Mouse (Mus musculus) layer of hippocampus, postnatal 36 days (tissue): ENCODE measurements around the gene Axl. TPM values are rescaled to one million over a fixed set of nuclear protein-coding genes. Genes with fewer than 3 reads are reported as not detected.
A peak's percentile ranks its signal among the peaks of the same experiment; 100 is the strongest.
"Not testable (repeated sequence)": the region's sequence is repeated elsewhere in the genome, so short reads cannot be mapped to it uniquely, and the experiment has no call there.

Experiments used
- DNase-seq, 2 experiments: peaks; one replicate each; pipeline ENCODE4 v3.0.0; 2022
- total RNA-seq, 2 experiments: library from RNA; stranded (reverse); gene quantifications; 2 replicates each; pipeline ENCODE4 v1.2.3; 2021

The Axl gene
- total RNA-seq, 2 experiments from 2014 or later = 39.8 to 42.1 TPM

DNA sequence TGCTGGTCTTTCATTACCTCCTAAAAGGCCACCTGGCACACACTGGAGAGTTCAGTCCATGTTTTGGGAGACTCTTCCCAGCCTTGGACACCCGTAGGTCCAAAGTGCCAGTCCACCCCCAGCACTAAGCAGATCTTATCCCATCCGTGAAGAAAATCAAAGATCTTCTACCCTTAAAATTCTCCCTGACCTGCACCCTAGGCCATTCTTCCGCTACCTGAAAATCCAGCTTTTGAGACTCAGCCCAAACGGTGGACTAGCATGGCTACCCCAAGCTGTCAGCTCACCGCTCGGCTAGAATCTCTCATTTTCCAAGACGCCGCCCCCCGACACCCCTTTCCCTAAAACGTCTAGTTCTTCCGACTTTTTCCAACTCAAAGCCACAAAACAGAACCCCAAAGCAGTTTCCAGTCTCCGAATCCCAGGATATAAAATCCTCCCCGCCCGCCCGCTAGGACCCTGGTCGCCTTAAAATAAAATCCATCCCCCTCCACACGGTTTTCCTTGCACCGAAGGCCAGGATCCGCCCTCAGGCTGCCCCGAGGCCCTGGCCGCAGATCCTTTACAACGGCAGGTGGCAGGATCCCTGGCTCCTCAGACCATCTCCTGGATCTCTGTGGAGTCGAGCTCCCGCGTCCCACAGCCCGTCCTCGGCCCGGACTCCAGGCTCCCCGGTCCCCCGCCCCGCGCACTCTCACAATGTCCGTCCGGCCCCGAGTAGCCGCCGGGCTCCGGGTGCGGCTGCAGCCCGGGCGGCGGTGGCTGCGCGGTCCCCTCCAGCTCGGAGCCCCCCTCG, 34.7 kb downstream of the Axl start:
- DNase-seq = peak in 1 of 2 experiments; percentile 15

DNA sequence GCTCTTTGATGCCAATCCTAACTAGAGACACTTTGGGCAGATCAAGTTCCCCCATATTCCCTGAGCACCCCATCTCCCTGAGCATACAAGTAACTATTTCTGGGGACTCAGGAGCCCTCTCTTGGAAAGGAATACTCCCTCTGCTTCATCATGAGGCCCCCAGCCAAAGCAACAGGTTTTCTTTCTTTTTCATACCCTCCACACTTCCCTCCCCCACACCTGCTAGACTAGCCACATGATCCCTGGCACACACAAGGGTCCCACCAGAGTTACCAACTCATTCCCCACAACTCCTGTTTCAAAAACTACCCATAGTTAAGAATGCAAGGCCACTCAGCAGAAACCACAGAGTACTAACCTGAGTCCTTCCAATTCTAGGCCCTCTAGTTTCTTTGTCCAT, 35.4 kb downstream of the Axl start:
- no peak for DNase-seq

DNA sequence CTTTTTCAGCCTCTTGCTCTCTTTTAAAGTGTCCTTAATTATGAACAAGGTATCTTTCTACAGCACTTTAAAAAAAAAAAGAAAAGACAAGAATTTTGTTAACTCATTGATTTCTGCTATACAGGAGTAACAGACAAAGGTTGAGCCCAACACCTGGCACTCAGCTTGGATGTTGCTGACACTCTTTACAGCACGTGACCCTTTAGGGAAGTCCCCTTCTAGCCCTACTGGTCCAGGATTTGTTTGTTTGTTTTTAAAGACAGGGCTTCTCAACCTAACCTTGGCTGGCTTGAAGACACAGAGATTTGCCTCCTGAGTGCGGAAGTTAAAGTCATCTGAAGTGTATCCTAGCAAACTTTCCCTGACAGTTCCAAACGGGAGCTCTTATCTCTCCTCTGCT, 41.7 kb downstream of the Axl start:
- no peak for DNase-seq

DNA sequence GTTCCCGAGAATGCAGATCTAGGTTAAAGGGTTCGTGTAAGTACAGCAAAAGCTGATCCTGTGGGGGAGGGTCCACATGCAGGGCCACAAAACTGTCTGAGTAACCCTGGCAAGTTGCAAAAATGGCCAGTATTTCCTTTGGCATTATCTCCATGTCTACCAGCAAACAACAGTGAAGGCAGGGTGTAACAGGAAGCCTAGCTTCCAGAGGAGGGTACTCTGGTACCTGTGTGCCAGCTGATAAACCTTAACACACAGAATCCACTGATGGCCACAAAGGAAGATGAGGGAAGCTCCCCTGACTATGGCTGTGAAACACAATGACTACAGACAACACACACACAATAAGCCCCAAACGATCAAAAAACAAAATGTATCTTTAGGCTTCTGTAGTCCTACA, 50.2 kb downstream of the Axl start:
- DNase-seq = no peak

DNA sequence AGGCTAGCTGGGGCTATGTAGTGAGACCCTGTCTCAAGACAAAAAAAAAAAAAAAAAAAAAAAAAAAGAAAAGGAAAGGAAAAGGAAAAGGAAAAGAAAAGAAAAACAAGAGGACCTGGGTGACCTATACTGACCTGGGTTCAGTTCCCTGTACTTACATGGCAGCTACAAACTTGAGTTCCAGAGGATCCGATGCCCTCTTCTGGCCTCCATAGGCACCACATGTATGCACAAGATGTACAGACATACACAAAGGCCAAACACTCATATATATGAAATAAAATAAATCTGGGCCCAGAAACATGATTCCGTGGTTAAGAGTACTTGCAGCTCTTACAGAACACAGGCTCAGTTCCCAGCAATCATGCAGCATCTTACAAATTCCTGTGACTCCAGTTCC, 51.6 kb downstream of the Axl start:
- DNase-seq = no peak

DNA sequence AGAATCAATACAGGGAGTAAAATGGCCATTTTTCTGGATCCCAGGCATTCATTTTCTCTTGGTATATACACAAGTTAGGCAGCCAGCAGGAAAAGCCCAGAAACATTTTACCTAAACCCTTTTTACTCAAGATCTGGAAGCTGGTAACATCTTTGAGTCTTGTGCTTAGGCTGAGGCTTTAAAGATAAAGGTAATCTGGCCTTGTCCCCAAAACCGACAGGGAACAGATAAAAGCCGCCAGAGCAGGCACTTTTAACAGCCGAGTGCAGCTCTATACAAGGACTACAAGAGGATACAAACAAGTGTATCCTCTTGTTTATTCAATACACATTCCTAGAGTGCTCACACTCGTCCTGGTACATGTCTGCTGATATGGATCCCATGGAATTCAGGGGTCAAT, 53.5 kb downstream of the Axl start:
- no peak for DNase-seq

DNA sequence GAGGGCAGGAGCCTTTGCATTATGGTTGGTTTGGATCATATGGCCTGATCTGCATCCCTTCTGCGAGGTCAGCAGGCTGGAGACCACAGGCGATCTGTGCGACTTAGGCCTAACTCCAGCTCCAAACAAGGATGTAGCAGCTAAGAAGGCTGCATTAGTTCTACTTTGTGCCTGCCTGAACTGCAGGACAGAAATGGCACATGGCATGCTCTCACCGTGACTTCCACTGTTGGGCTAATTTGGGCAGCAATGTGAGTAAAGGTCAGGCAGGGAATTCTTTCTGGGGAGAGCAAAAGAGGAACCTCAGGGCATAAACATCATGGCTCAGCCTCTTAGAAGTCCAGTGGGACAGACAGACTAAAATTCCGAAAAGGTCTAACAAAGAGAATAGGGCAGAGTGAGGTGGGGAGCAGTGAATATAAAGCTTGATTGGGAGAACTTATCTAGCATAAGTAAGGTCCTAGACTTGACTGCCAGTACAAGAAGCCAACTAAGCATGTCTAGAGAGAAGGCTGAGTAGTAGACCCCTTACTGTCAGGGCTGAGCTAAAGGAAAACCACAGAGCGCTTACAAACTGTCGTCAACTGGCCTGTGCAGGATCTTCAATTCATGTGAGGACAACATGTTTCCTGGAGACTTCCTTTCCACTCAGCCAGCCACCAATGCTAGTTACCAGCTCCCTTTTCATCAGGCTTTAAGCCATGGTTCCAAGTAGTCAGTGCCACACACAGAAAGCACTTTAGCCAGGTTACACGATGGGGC, 57.0 kb downstream of the Axl start:
- no peak for DNase-seq

DNA sequence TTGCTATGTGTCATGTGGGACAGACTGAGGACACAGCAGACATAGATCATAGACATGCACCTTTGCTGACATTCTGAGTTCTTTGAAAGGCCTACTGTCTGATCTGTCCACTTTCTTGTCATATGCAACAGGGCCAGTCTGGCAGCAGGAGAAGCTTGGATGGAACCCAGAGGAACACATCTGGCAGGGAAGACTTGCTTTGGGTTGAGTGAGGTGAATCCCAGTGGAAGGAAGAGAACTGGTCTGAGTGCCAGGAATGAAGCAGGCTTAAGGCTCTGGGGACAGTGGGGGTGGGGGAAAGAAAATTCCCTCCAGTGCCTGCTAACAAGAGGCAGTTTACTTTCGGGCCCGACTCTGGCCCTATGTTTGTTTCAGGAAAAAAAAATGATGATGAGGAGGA, 58.6 kb downstream of the Axl start:
- no peak for DNase-seq

DNA sequence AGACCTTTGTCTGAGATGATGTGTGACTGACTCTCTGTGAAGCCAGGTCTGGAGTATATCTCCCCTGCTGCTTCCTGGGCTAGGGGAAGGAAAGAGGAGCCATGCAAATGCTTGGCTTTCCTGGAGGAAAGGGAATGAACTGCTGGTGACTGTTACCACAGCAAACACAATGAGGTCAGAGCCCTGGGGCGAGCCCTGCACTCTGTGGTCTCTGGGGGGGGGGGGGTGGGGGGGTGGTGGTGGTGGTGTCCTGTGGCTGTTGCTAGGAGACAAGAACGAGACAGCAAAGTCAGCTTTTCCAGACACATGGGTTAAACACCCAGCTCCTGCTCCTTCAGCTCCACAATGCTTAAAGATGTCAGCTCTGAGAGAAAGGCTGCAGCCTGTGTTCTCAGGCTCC, 59.1 kb downstream of the Axl start:
- DNase-seq = no peak

DNA sequence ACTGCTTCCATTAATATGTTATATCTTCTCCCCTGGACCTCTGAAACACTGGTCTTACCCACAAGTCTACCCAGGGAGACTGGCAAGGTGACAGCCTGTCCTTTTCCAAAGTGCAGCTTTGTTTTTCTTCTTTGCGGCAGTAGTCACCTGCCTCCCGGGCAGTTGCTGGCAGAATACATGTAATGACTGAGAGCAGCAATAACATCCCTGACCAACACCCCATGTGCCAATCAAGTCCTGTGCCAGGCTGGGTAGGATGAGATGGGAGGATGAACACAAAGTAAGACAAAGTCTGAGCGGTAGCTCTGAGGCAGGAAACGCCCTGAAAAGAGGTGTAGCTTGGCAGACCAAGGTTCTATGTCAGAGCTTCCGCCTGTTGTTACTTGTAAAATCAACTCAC, 60.7 kb downstream of the Axl start:
- DNase-seq = no peak

DNA sequence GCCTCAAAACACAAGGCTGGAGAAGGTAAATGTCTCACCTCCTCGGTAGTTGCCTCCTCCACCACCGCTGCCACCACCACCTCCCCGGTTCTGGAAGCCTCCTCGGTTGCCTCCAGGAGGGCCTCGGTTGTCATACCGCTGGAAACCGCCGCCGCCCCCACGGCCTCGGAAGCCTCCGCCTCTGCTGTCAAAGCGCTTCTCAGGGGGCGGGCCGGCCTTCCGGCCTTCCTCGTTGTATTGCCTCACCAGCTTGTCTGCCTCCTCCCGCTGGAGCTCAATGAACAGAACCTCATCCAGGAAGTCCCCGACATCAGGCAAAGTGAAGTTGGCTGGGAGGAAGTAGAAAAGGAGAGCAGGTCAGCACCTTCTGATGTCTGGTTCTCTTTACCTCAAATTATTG, 62.6 kb downstream of the Axl start:
- DNase-seq = no peak

DNA sequence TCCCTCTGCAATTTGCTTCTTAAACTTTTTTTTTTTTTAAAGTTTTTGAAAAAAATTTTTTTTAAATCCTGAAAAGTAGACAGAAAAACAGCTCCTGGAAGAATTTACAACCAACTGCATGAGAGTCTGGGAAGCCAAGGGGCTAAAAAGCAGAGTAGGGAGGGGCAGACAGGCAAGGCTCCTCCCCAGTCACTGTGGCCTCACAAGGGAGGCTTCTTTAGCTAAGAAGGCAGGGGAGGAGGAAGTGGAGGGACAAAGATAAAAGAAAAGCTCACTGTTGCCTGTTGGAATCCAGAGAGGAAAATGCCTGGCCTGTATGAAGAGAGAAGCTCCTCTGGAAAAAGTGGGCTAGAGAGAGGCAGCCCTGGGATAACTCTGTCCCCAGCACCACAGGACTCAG, 66.7 kb downstream of the Axl start:
- not testable (repeated sequence) for DNase-seq

DNA sequence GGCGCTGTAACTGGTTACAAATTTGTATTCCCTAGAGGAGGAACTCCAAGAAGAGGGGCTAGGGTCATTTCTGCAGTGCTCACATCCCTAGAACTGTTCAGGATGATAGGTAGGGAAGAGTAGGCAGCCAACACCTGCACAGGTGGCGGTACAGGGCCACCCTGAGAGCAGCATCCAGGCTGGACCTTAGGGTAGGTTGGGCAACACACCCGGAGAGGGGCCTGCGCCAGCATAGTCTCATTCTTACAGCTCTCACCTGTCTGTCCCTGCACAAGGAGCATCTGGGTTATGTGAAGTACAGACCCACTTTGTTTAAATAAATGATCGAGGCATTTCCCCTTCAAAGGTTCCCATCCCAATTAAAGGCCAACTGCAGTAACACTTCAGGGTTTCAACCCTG, 67.7 kb downstream of the Axl start:
- no peak for DNase-seq

DNA sequence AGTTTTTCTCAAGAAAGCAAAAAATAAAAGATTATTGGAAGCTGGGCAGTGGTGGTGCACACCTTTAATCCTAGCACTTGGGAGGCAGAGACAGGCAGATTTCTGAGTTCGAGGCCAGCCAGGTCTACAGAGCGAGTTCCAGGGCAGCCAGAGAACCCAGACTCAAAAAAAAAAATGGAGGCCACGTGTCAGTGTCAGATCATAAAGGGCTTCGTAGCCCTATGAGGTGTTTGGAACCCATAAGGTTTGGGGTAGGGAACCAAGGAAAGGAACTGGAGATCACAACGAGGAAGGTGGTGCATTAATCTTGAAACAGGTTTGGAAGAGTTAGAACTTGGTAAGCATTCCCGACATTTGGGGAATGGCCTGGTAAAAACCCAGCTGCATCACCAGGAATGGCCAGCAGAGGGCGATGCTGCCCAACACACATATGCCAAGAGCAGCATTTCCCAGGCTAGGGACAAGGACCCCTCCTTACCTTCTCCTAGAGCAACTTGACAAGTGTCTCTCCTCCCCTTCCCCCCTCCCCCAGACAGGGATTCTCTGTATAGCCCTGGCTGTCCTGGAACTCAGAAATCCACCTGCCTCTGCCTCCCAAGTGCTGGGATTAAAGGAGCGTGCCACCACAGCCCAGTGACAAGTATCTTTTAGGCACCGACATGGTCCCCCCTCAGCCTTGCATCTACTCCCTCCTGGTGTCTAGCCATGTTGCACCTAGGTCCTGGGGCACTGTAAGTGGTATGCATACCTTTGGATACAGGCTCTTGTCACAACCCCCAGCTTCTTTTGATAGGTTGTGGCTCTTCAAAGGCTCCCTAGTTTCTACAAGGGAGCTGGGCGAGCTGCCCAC, 68.5 kb downstream of the Axl start:
- DNase-seq = peak; percentile 66 to 68

DNA sequence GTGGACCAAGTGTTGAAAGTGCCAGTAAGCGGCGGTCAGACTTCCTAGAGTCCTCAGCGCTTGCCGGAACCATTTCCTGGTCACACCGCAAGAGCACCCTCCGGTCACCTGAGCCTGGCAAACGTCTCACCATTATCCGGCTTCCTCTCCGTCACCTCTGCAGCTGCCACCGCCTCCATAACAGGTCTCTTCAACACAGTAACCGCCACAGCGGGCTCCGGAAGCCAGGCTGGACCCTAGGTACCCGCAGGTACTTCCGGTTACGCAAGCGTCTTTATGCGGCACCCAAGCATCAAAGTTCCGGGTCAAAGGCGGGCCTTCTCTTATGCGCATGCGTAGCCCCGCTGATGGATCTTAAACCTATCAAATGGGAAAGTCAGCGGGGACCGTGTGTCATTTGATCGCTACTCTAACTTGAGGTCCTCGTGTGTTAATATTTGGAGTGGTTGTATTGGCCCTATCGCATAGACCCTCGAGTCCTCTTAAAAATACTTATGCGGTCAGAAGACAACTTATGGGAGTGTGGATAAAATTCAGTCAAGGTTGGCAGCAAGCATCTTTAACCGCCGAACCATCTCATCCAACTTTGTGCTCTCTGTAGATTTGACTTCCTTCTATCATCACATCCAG, 69.6 kb downstream of the Axl start, which contains the start of gene Ccdc97:
Gene Ccdc97, minus strand, starts transcription at position 301 of the 630 bp plus-strand sequence.
- DNase-seq = peak; percentile 92 to 93

DNA sequence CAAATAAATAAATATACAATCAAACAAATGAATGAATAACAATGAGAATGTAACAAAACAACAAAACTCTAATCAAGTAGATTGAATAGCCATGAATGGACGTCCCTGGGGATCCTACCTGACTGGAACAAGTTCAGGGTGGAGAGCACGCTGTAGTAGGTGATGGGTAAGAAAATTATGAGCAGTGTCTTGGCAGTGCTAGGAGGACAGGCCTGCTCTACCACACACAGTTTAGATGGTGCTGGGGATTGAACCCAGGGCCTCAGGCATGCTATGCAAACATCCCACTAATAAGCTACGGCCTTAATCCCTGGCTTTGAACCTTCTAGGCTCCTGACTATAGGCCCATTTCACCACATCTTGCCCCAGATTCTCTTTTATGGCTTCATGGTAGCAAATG, 71.0 kb downstream of the Axl start:
- no peak for DNase-seq

DNA sequence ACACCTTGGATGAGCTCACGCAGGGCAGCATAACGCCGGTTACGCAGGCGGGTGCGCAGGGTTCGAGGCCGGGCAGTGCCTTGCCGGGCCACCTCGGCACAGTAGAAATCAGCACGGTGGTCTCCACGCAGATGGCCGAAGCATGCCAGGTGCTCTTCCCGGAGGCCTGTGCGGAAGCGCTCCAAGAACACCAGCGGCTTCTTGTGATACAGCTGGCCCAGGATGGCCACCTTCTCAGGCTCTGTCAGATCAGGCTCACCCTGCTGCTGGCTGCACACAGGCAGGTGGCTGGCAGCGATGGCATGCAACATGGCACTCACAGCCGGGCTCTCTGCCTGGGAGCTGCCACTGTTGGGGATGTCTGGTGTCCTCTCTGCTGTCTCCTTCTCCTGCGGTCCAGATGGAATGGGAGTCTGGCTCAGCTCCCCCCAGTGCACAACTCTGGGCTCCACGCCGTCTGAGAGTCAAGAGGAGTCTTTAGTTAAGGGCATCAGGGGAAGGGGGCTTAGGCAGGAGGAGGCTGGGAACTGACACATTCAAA, 72.7 kb downstream of the Axl start:
- no peak for DNase-seq

DNA sequence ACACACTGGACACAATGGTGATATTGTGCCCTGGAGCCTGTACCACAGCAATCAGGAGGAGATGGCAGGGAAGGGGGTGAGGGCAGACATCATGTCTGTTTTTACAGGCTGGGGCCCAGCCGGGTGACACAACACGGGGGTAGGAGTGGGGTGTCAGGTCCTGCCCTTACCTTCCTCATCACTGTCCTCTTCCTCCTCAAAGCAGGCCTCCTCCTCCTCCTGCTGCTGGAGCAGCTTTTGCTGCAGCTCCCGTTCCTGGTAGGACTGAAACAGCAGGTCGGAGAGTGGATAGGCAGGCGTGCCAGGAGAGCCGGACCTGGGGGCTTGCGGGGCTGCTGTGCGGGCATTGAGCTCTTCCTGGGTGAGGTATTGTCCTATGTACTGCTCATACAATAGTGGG, 73.9 kb downstream of the Axl start:
- no peak for DNase-seq

DNA sequence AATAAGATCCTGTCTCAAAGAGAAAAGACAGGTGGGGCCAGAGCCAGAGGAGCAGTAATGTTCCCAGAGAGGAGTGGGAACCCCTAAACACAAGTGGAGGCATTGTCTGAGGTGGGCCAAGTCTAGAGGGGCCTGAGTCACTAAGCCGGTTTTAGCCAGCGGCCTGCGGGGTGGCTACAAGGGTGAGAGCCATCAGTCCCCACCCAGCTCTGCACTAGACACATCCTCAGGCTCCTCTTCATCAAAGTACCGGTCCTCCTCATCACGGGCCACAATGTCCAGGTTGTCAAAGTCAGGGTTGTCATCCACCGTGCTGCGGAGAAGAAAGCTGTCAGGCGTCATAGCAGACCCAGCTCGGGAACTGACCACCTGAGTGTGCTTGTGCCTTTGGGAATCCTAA, 75.7 kb downstream of the Axl start:
- no peak for DNase-seq

DNA sequence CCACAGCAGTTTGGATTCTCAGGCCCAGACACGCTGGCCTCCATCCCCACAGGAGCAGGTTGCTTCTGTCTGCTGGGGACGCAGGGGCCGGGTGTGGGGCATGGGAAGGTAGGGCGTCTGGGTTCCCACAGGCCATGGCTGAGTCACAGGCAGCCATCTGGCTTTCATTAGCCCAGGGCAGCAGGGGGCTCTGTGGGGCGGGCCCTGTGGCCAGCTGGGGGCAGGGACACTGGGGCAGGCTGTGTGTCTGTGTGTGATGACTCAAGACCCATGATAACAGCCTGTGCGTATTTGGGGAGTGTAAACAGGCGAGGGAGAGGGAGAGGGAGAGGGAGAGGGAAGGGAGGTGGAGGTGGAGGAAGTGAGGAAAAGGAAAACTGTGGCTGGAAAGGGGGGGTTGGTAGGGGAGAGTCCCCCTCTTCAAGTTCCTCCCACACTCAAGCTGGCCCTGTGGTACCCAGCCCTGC, 76.7 kb downstream of the Axl start:
- DNase-seq = no peak

DNA sequence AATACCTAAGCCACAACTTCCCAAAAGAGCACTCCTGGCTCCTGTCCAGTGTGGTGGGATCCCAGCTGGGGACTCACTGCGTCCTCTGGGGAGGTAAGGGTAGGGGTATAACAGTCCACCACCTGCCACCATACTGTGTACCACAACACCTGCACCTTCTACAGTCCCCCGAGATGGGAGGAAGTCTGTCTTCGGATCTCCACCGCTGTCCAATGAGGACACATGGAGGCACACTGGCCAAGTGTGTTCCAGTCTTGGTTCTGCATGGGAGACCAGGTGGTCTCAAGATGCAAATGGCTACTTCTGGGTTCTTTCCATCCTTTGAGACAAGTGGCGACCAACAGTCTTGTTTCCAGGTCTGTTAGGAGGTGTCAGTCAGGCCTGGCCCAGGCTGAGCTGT, 77.3 kb downstream of the Axl start:
- DNase-seq = no peak

DNA sequence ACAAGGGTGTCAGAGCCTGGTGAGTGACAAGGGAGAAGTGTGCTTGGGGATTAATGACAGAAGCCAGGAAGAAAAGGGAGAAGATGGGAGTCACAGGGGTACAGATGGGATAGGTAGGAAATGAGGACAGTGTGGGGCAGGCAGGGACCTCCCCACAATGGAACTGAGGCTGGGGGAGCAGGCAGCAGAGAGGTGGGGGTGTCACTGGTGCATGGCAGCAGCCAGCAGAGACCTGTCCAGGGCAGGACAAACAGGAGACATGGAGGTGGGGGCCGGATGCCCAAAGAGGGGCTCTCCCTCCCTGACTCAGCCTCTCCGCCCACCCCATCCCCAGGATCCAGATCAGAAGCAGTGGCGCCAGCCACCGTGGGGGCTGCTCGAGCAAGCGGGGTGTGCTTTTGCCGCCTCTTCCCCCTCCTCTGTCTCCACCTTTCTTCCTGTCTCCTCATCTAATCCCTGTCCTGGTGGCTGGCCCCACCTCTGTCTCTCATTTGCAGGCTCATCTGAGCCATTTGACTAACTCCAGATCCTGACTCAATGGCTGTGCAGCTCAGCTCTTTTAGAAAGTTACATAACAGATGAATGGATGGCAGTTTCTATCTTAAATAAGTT, 77.9 kb downstream of the Axl start:
- no peak for DNase-seq
